Mouse (Mus musculus) layer of hippocampus, postnatal 25 days (tissue): Measurements from ENCODE around the gene Trip10. TPM values are rescaled to one million over a fixed set of nuclear protein-coding genes. Genes with fewer than 3 reads are reported as not detected.
"Not testable (repeated sequence)": the region's sequence is repeated elsewhere in the genome, so short reads cannot be mapped to it uniquely, and the experiment has no call there.

Source experiments
- DNase-seq, 2 experiments: peaks; one replicate each; pipeline ENCODE4 v3.0.0; 2022; ENCODE audit warnings: mixed read lengths in 2 of 2, low spot score in 1 of 2; ENCODE audit errors: extremely low spot score in 1 of 2
- total RNA-seq, 2 experiments: library from RNA; stranded (reverse); gene quantifications; 2 replicates each; pipeline ENCODE4 v1.2.3; 2021

Trip10 gene
- total RNA-seq, 2 experiments from 2014 or later, result 5.9 to 7.4 TPM

DNA sequence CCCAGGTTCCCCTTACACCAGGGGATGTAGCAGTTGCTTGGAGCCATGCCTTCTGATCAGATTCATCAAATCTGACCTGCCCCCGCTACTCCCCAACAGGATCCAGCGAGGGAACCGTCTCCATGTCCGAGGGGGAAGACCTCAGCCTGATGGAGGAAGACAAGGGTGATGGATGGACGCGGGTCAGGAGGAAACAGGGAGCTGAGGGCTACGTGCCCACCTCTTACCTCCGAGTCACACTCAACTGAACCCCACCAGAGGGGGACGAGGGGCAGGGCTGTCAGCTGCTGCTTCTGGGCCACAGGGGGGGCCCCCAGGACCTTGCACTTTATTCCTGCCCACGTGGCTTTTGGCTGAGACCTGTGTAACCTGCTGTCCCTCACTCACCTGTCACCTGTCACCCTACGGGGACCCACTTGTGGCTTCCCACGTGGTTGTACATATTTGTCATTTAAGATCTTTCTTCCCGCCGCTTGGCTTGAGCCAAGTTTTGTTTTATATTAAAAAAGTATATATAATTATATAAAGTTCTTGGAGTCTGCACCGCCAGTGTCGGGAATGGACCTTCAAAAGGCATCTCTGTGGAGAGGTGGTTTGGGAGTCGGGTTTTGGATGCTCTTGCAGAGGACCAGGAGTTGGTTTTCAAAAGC is 13.8 kb downstream of the Trip10 start:
- no peak for DNase-seq

- DNase-seq, result no peak
Measured at GRCm38 (mm10) chr17:57264164-57264563, 14.9 kb downstream of the Trip10 start.

DNA sequence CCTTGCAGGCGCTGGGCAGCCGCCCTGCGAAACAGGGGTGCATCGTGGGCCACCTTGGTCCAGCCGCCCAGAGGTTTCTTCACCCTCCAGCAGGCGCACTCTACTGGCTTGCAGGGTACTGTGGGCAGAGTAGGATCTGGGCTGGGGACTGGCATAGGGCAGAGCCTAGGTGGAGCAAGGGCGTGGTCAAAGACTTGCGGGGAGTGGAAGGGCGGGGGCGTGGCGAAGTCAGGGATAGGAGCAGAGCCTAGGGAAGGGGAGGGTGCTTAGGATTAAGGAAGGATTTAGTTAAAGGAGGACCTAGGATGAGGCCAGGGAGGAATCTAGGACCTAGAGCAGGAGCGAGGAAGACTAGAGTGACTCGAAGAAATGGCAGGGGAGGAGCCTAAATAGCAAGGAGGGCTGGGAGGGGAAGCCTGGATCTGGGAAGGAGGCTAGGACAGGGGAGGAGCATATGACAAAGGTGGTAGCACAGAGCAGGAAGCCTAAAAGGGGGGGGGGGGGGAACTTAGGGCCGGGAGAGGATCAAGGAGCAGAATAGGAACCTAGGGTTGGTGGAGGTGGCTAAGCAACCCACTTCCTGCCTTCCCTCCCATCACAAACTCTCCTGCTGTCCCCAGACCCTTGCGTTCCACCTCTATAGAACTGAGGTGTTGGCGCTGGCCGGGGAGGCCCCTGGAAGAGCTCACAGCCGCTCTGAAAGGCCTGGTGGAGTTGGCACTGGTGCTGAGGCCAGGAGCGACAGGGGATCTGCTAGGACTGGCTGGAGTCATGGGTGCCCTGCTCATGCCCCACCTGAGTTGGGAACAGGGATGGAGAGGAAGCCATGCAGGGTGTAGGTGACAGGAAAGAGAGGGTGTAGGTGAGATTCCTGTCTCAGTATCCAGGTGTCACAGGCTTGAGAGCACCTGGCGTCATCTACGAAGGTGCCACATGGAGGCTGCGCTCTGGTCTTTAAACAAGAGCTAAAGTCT is 16.0 kb downstream of the Trip10 start:
- no peak for DNase-seq

DNA sequence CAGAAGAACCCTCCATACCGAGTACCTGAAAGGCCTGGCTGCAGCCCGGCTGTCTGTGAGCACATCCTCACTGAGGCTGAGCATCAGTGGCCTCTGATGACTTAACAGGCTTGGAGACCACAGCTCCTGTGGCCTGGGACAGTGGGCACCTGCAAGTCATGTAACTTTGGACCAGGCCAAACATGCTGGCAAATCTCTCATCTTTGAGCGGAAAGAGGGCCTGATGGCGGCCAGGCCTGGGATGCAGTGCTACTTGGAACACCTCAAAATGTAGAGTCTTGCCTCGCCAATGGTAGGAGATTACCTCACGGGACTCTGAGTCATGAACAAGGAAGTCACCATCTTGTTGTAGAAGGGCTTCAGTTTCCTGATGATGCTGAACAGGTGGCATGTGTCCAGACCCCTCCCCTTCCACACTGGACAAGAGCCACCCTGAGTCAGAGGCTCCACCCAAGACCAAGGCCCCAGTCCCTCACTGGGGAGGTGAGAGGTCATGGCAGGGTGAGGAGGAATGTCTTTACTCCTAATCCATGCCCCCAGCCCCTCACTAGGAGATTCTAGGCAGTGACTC is 18.4 kb downstream of the Trip10 start:
- no peak for DNase-seq

GRCm38 (mm10) chr17:57271301-57271700 is 22.0 kb downstream of the Trip10 start:
- no peak for DNase-seq

- DNase-seq, result no peak
Measured at GRCm38 (mm10) chr17:57273846-57274245, 24.6 kb downstream of the Trip10 start.

DNA sequence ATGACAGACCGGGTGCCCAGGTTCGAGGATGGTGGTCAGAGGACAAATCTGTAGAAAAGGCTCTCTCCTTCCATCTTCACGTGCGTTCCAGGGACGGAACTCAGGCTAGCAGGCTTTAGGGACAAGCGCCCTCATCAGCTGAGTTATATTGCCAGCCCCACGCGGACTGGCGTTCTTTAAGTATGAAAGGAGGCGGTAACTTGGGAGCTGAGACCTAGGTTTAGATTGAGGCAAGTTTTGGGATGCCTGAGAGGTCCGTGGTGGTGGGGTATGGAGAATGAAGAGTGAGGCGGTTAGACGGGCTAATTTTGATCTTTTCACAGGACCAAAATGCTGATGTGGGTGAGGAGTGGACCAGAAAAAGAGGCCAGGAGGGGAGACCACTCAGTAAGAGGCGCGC is 25.4 kb downstream of the Trip10 start:
- DNase-seq, result no peak

GRCm38 (mm10) chr17:57275111-57275996 is 26.1 kb downstream of the Trip10 start:
- DNase-seq, result peak; percentile 30 to 41

GRCm38 (mm10) chr17:57275997-57276351 is 26.7 kb downstream of the Trip10 start:
- DNase-seq, result no peak

DNA sequence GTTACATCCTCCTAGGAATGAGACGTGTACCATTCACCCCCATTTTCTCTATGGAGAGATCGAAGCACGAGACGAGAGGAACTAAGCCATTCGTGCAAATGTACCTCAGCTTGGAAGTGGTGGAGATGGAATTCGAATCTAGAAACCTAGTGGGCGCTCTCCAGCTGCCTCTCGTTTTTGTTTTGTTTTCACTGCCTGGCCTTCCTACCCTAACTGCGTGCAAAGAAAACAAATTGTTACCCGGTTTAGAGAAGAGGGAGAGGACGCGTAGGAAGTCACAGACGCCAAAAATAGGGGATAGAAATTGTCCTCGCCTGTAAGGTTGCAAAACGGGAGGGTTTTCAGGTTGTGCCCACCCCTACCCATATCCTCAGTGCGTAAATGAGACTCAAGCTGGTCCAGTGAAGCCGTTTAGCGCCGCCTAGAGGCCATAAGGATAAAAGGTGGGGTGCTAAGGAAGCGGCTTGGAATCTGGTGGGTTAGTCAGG is 27.4 kb downstream of the Trip10 start:
- peak; percentile 45 to 63 for DNase-seq

GRCm38 (mm10) chr17:57277598-57278261 is 28.5 kb downstream of the Trip10 start:
- DNase-seq, result not testable (repeated sequence)

DNA sequence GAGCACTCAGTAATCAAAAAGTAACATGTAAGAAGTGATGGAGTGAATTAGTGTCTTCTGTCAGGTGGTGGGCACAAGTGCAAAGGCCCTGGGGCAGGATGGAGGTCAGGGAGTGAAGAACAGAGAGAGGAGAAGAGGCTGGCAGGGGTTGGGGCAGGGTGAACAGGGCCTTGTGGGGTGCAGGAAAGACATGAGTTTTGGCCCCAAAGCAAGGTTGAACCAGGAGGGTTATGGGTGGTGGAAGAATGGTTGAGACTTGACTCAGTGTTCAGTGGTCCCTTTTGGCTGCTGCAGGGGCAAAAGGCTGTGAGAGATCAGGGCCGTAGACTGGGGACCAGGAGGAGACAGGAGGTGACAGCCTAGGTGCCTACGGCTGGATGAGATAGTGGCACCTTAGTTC is 29.3 kb downstream of the Trip10 start:
- DNase-seq, result no peak

DNA sequence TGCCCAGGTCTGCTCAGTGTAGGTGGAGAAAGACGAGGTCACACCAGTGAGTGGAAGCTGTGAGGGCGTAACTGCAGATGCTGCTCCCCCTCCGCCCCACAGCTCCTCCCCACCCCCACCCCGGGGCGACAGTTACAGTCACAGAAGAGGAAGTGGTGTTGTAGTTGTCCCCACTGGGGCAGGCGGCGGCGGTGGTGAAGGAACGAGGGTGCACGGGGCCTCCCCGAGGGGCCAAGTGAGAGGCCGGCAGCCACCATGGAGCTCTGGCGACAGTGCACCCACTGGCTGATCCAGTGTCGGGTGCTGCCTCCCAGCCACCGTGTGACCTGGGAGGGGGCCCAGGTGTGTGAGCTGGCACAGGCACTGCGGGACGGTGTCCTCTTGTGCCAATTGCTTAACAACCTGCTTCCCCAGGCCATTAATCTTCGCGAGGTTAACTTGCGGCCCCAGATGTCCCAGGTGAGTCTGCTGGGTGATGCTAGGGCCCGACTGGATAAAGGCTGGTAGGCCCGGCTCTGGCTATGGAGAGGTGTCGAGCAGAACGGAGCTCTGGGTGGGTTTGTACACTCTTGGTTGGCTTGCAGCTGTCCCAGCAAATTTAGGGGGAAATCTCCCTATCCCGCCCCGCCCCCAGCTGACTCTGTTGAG is 29.8 kb downstream of the Trip10 start, which contains the start of gene Vav1:
Gene Vav1, plus strand, starts transcription at position 158 of the 648 bp plus-strand sequence.
- no peak for DNase-seq

DNA sequence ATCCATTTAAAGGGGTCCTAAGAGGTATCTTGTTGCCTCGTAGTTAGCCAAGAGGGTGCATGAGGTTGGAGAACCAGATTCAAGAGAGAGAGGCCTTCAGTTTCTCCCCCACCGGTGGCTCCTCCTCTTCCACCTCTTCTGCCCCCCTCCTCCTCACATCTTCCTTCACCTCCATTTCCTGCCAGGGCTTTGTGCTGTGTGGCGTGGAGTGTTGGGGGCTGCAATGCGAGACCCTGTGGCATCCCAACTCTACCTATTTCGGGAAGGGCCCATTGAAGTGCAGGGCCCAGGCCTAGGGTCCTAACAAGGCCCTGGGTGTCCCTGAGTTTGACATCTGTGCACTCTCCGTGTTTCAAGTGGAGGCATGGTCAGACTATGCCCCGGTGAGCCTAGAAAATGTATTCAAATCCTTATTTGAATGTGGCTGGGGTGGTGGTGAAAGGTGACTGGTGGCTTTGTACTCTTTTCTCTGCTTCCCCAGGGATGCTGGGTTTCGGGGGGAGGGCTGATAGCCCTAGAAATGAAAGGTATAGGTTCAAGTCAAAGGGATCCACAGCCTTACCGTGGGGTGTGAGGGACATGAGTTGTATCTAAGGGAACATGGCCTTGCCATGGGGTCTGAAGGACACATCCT is 30.5 kb downstream of the Trip10 start:
- DNase-seq, result no peak

- DNase-seq, result no peak
Measured at GRCm38 (mm10) chr17:57280411-57280810, 31.2 kb downstream of the Trip10 start.

- DNase-seq, result no peak
Measured at GRCm38 (mm10) chr17:57283906-57284305, 34.7 kb downstream of the Trip10 start.

- no peak for DNase-seq
Measured at GRCm38 (mm10) chr17:57285077-57285476, 35.8 kb downstream of the Trip10 start.

- DNase-seq, result no peak
Measured at GRCm38 (mm10) chr17:57286718-57287355, 37.6 kb downstream of the Trip10 start.
